Mouse (Mus musculus): ENCODE measurements around the gene Phc2. TPM values are rescaled to one million over a fixed set of nuclear protein-coding genes. Genes with fewer than 3 reads are reported as not detected.
"Not testable (repeated sequence)": the region's sequence is repeated elsewhere in the genome, so short reads cannot be mapped to it uniquely, and the experiment has no call there.

The Phc2 gene
- polyA plus RNA-seq (2012; ENCODE audit: insufficient read depth, low replicate concordance), result 56.0 and 121 TPM in 2 replicates

GRCm38 (mm10) chr4:128654505-128655381 lies at the start of gene Phc2:
Phc2 (plus strand) TSS chr4:128654702.
- Histone ChIP-seq H3K9me3 (no peaks in the 10 kb centered on the region), H3K4me3 (replicated peaks) (peak within 1 kb of the TSS; percentile 96), H3K36me3 (replicated peaks; ENCODE audit: low read length) (peaks cover 32% of the 10 kb centered on the region), H3K27me3 (replicated peaks) (no peaks in the 10 kb centered on the region), H3K4me1 (peaks cover 96% of the 10 kb centered on the region)
- TF ChIP-seq GATA1 (IDR thresholded peaks at IDR 0.05; ENCODE audit: borderline replicate concordance, low read length) (no peak), FLI1 (IDR thresholded peaks at IDR 0.05; ENCODE audit: low read length) (no peak)

DNA sequence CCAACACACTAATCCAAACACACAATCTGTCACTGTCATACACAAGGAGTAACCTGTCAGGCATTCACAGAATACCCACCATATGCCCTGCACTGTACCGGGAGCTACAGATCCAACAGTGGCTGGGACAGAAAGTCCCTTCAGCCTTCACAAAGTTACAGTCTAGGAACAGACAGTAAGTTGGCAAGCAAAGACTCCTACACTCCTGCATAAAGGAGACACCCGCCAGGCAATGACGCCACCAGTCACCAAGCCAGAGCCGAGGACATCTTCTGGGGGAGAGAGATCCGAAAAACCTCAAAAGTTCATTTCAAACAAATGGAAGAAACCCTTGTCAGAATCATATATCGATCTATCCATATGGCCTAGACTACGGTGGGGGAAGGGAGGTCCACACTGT lies 47.9 kb upstream of the Phc2 start:
- TF ChIP-seq GATA1 (IDR thresholded peaks at IDR 0.05; ENCODE audit: borderline replicate concordance, low read length) (no peak), FLI1 (IDR thresholded peaks at IDR 0.05; ENCODE audit: low read length) (no peak)
- Histone ChIP-seq H3K27me3 (replicated peaks) (no peaks in the 10 kb centered on the region), H3K36me3 (replicated peaks; ENCODE audit: low read length) (peaks cover 32% of the 10 kb centered on the region), H3K4me3 (replicated peaks) (no peak overlapping the region), H3K9me3 (no peaks in the 10 kb centered on the region), H3K4me1 (peaks cover 46% of the 10 kb centered on the region)

DNA sequence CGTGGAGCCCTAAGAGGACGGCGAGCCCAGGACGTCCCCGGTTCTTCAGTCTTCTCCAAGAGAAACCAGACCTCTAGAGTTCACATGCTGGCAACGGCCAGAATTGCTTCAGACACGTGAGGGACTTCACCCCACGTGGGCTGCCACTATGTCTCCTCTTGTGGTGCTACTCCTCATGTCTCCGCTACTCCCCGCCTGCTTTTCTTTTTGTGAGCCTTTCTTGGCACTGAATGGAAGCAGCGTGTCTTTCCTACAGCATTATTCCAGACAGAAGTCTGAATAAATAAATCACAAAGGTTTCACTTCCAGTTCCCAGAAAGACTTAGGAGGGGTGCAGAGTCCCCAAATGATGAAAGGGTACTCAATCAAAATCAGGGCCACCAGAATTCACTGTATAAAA lies 46.8 kb upstream of the Phc2 start:
- Histone ChIP-seq H3K27me3 (replicated peaks) (no peaks in the 10 kb centered on the region), H3K9me3 (no peaks in the 10 kb centered on the region), H3K4me3 (replicated peaks) (no peak overlapping the region), H3K36me3 (replicated peaks; ENCODE audit: low read length) (peaks cover 23% of the 10 kb centered on the region), H3K4me1 (peaks cover 47% of the 10 kb centered on the region)
- TF ChIP-seq FLI1 (IDR thresholded peaks at IDR 0.05; ENCODE audit: low read length), result no peak
- TF ChIP-seq GATA1 (IDR thresholded peaks at IDR 0.05; ENCODE audit: borderline replicate concordance, low read length), result no peak

GRCm38 (mm10) chr4:128609276-128609924 lies 45.1 kb upstream of the Phc2 start:
- TF ChIP-seq GATA1 (IDR thresholded peaks at IDR 0.05; ENCODE audit: borderline replicate concordance, low read length), result no peak
- no peak for TF ChIP-seq FLI1 (IDR thresholded peaks at IDR 0.05; ENCODE audit: low read length)
- Histone ChIP-seq H3K36me3 (replicated peaks; ENCODE audit: low read length) (peaks cover 6% of the 10 kb centered on the region), H3K27me3 (replicated peaks) (no peaks in the 10 kb centered on the region)

GRCm38 (mm10) chr4:128609925-128610402 lies 44.5 kb upstream of the Phc2 start, which contains the start of gene Zscan20:
Zscan20 (minus strand) TSS chr4:128610098.
- peak within 1 kb of the TSS; percentile 94 for H3K4me3 ChIP-seq (replicated peaks)
- H3K27me3 ChIP-seq (replicated peaks), result peaks cover 2% of the 10 kb centered on the region
- H3K9me3 ChIP-seq, result no peaks in the 10 kb centered on the region
- H3K4me1 ChIP-seq, result peaks cover 59% of the 10 kb centered on the region
- TF ChIP-seq FLI1 (IDR thresholded peaks at IDR 0.05; ENCODE audit: low read length) (no peak; the same call in 1 of the 2 replicates), GATA1 (IDR thresholded peaks at IDR 0.05; ENCODE audit: borderline replicate concordance, low read length) (no peak)
- peaks cover 2% of the 10 kb centered on the region for H3K36me3 ChIP-seq (replicated peaks; ENCODE audit: low read length)

More at GRCm38 (mm10) chr4:128609276-128609924, 45.1 kb upstream of the Phc2 start:
- H3K4me1 ChIP-seq, result peaks cover 58% of the 10 kb centered on the region
- peak overlapping the region; percentile 94 for H3K4me3 ChIP-seq (replicated peaks)
- no peaks in the 10 kb centered on the region for H3K9me3 ChIP-seq

GRCm38 (mm10) chr4:128610706-128611105 lies 43.8 kb upstream of the Phc2 start:
- no peak for TF ChIP-seq FLI1 (IDR thresholded peaks at IDR 0.05; ENCODE audit: low read length)
- peaks cover 4% of the 10 kb centered on the region for H3K27me3 ChIP-seq (replicated peaks)
- peak overlapping the region; percentile 94 for H3K4me3 ChIP-seq (replicated peaks)
- H3K9me3 ChIP-seq, result no peaks in the 10 kb centered on the region
- H3K4me1 ChIP-seq, result peaks cover 60% of the 10 kb centered on the region
- H3K36me3 ChIP-seq (replicated peaks; ENCODE audit: low read length), result peaks cover 2% of the 10 kb centered on the region

- H3K9me3 ChIP-seq; H3K4me3 ChIP-seq (replicated peaks); H3K36me3 ChIP-seq (replicated peaks; ENCODE audit: low read length): not testable (repeated sequence)
- Histone ChIP-seq H3K4me1 (peaks cover 62% of the 10 kb centered on the region), H3K27me3 (replicated peaks) (peaks cover 14% of the 10 kb centered on the region)
Observed at GRCm38 (mm10) chr4:128611726-128612125, 42.8 kb upstream of the Phc2 start.

DNA sequence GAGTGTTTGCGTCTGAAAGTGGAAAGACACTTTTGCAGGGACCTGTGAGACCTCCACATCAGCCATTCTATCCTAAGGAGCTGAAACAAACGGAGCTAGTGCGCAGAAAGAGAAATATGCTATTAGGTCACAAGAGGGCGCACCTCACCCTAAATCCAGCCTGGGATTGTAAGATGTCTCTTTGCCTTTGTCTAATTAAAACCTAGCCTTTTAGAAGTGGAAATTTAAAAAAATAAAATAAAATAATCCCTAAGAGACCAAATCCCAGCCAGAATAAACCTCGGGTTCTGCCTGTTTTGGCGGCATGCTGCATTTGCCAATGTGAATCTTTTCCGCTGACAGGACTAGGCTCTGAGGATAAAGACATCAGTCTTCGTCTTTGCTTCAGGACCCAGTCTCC lies 41.2 kb upstream of the Phc2 start:
- no peaks in the 10 kb centered on the region for H3K36me3 ChIP-seq (replicated peaks; ENCODE audit: low read length)
- no peak overlapping the region for H3K4me3 ChIP-seq (replicated peaks)
- TF ChIP-seq GATA1 (IDR thresholded peaks at IDR 0.05; ENCODE audit: borderline replicate concordance, low read length) (no peak), FLI1 (IDR thresholded peaks at IDR 0.05; ENCODE audit: low read length) (no peak)
- H3K27me3 ChIP-seq (replicated peaks), result peaks cover 26% of the 10 kb centered on the region
- H3K4me1 ChIP-seq, result peaks cover 73% of the 10 kb centered on the region
- no peaks in the 10 kb centered on the region for H3K9me3 ChIP-seq

GRCm38 (mm10) chr4:128615761-128616160 lies 38.7 kb upstream of the Phc2 start:
- peaks cover 31% of the 10 kb centered on the region for H3K27me3 ChIP-seq (replicated peaks)

More at GRCm38 (mm10) chr4:128615761-128616160, 38.7 kb upstream of the Phc2 start:
- Histone ChIP-seq H3K4me3 (replicated peaks) (peak overlapping the region; percentile 28), H3K36me3 (replicated peaks; ENCODE audit: low read length) (no peaks in the 10 kb centered on the region), H3K9me3 (no peaks in the 10 kb centered on the region), H3K4me1 (peaks cover 69% of the 10 kb centered on the region)
- TF ChIP-seq GATA1 (IDR thresholded peaks at IDR 0.05; ENCODE audit: borderline replicate concordance, low read length) (no peak), FLI1 (IDR thresholded peaks at IDR 0.05; ENCODE audit: low read length) (no peak)

Data from megakaryocyte, embryonic 14.5 days (primary cell).